Mouse (Mus musculus) heart, postnatal 0 days (tissue): ENCODE measurements at regions not wholly inside any gene's neighbourhood (a gene's known extent, or its start where the extent isn't known, plus 50 kb on each side); places are given as distances from the start of the nearest gene placed in this dataset.

Source experiments
- ATAC-seq: fragments of 200-750 bp; cut with Nextera tagmentation; 2 replicates; pipeline ENCODE4 v1.8.0; 2017; ENCODE audit warnings: low read depth, moderate number of reproducible peaks, moderate library complexity; ENCODE audit not compliant: insufficient read depth
- DNase-seq: peaks from one replicate; pipeline ENCODE4 v3.0.0-alpha.2; 2016; ENCODE audit warnings: low spot score
- H3K27ac ChIP-seq: fragments of 300-500 bp; sonication (generic); 2 replicates; pipeline ENCODE4 v1.5.1; 2014; ENCODE audit warnings: low read depth, mild to moderate bottlenecking
- H3K27me3 ChIP-seq: fragments of 300-500 bp; sonication (generic); 2 replicates; pipeline ENCODE4 v1.6.1; 2014; ENCODE audit warnings: low read length, mixed read lengths; ENCODE audit not compliant: control insufficient read depth, insufficient read depth
- H3K36me3 ChIP-seq: fragments of 300-500 bp; sonication (generic); replicated peaks from 2 replicates; pipeline ENCODE4 v1.6.1; 2014; ENCODE audit warnings: low read length, mixed read lengths; ENCODE audit not compliant: control insufficient read depth, insufficient read depth
- H3K4me1 ChIP-seq: fragments of 300-500 bp; sonication (generic); 2 replicates; pipeline ENCODE4 v1.6.1; 2014; ENCODE audit warnings: antibody characterized with exemption; ENCODE audit not compliant: control insufficient read depth, insufficient read depth
- H3K4me2 ChIP-seq: fragments of 300-500 bp; sonication (generic); 2 replicates; pipeline ENCODE4 v1.6.1; 2014; ENCODE audit warnings: low read depth, mild to moderate bottlenecking, low read length, moderate library complexity
- H3K4me3 ChIP-seq: fragments of 300-500 bp; sonication (generic); 2 replicates; pipeline ENCODE4 v1.5.1; 2014; ENCODE audit warnings: low read depth, low read length
- H3K9ac ChIP-seq: fragments of 300-500 bp; sonication (generic); replicated peaks from 2 replicates; pipeline ENCODE4 v1.6.1; 2014; ENCODE audit warnings: low read depth, low read length, mixed read lengths
- H3K9me3 ChIP-seq: fragments of 300-500 bp; sonication (generic); replicated peaks from 2 replicates; pipeline ENCODE4 v1.6.1; 2016; ENCODE audit warnings: low read length; ENCODE audit not compliant: control insufficient read depth
- CTCF ChIP-seq: IDR thresholded peaks from 2 replicates; pipeline ENCODE4 v1.5.1; 2016; ENCODE audit warnings: antibody characterized with exemption, control low read depth, low read depth
- EP300 ChIP-seq: IDR thresholded peaks from 2 replicates; pipeline ENCODE4 v1.6.1; 2016; ENCODE audit warnings: antibody characterized with exemption, low read depth
- WGBS: fragments of 180-500 bp; shearing (Covaris S2); extraction: QIAGEN DNeasy Blood & Tissue Kit; methylation state at CpG from one replicate; pipeline ENCODE4 v1.1.7; 2014; 5-methylcytosine and 5-hydroxymethylcytosine counted together

DNA sequence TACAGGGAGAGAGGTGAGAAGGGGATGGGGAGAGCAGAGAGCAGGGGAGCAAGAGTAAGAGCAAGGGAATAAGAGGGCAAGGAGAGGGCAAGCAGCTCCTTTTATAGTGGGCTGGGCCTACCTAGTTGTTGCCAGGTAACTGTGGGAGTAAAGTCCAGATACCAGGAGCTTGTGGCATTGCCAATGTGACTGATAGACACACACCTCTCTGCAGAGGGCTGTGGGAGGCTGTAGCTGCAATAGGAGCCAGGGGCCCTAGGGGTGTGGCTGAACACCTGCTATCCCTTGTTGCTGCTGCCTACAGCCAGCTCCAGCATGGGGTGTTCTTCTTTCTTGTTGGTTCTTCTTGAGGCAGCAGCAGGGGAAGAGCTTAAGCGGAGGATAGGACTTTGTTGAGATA lies 266.8 kb upstream of the Defb41 start:
- TF ChIP-seq EP300 (no peak), CTCF (no peak)
- ATAC-seq (no peak), DNase-seq (no peak)
- 90% methylated on average over 1 of the region's 1 CpGs for WGBS
- Histone ChIP-seq H3K4me1 (no peaks in the 10 kb centered on the region), H3K27me3 (no peaks in the 10 kb centered on the region), H3K9ac (no peak overlapping the region), H3K4me2 (no peak overlapping the region), H3K27ac (no peak overlapping the region), H3K9me3 (no peaks in the 10 kb centered on the region), H3K36me3 (no peaks in the 10 kb centered on the region), H3K4me3 (no peak overlapping the region)

GRCm38 (mm10) chr1:18524485-18524884 lies 259.5 kb upstream of the Defb41 start:
- Histone ChIP-seq H3K4me2 (no peak overlapping the region), H3K9me3 (no peaks in the 10 kb centered on the region), H3K4me3 (no peak overlapping the region), H3K4me1 (no peaks in the 10 kb centered on the region), H3K27ac (no peak overlapping the region), H3K36me3 (no peaks in the 10 kb centered on the region), H3K27me3 (no peaks in the 10 kb centered on the region), H3K9ac (no peak overlapping the region)
- no peak for DNase-seq
- ATAC-seq, result no peak
- no peak for TF ChIP-seq CTCF
- no peak for TF ChIP-seq EP300
- 55% methylated on average over 2 of the region's 2 CpGs for WGBS

DNA sequence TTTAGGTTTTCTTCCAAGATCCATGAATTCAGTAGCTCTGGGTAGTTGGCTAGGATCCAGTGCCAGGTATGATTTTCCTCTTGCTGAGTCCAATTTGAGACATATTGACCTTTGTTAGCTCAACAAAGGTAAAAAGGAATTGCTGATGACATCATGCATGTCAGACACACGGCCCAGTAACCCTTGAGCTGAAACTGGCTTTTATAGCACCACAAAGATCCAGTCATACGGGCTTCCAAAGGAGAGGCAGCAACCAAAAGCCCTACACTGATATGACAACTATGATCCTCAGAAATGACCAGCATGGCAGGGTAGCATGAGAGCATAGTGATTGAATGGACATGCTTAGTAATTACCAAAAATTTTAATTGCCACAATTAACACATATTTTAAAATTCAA lies 258.0 kb upstream of the Defb41 start:
- H3K9ac ChIP-seq, result no peak overlapping the region
- no peak for DNase-seq
- H3K27me3 ChIP-seq, result no peaks in the 10 kb centered on the region
- no peaks in the 10 kb centered on the region for H3K4me1 ChIP-seq
- H3K36me3 ChIP-seq, result no peaks in the 10 kb centered on the region
- 52% methylated on average over 2 of the region's 2 CpGs for WGBS
- H3K27ac ChIP-seq, result no peak overlapping the region
- ATAC-seq, result no peak
- H3K9me3 ChIP-seq, result no peaks in the 10 kb centered on the region
- H3K4me3 ChIP-seq, result no peak overlapping the region
- no peak for TF ChIP-seq CTCF
- TF ChIP-seq EP300, result no peak
- H3K4me2 ChIP-seq, result no peak overlapping the region

DNA sequence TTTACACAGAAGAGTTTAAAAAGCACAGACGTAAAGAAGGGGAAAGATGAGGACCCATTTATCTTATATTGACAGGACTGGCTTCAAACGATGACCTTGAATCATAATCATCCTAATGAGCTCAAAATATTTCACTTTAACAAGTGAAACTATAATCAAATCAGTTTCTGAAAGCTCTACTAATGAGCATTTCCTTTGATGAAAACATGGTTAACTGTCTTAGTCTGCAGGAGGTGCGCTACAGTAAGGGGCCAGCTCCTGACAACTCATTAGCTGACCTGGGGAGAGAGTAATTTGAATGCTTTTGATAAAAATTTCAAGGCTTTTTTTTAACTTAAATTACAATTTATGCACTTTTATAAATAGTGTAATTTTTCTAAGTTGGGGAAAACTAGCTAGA lies 247.8 kb upstream of the Defb41 start:
- H3K36me3 ChIP-seq, result no peaks in the 10 kb centered on the region
- 76% methylated on average over 3 of the region's 3 CpGs for WGBS
- H3K4me2 ChIP-seq, result no peak overlapping the region
- TF ChIP-seq CTCF (no peak), EP300 (no peak)
- no peaks in the 10 kb centered on the region for H3K27me3 ChIP-seq
- H3K9ac ChIP-seq, result no peak overlapping the region
- DNase-seq, result no peak
- H3K9me3 ChIP-seq, result no peaks in the 10 kb centered on the region
- no peak for ATAC-seq
- H3K4me3 ChIP-seq, result no peak overlapping the region
- no peaks in the 10 kb centered on the region for H3K4me1 ChIP-seq
- H3K27ac ChIP-seq, result no peak overlapping the region

DNA sequence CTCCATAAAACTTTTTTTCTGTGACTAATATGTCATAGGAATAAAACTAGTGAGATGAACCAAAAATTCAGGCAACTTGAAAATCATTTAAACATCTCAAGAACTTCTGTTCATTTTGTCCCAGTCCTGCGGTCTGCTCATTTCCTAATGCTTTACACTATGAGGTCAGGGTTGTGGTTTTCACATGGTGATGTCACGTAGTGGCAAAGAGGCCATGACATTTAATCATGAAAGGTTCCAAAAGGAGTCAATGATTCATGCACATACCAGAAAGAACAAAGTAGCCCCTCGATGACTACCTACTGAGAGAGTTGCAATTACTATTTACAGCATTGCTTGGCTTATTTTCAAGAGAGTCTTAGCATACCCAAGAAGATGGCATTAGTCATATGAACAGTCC lies 233.6 kb upstream of the Defb41 start:
- ATAC-seq (no peak), DNase-seq (no peak)
- no peaks in the 10 kb centered on the region for H3K9me3 ChIP-seq
- H3K4me1 ChIP-seq, result no peaks in the 10 kb centered on the region
- no peak overlapping the region for H3K27ac ChIP-seq
- H3K27me3 ChIP-seq, result no peaks in the 10 kb centered on the region
- H3K4me2 ChIP-seq, result no peak overlapping the region
- 58% methylated on average over 3 of the region's 3 CpGs for WGBS
- no peak for TF ChIP-seq CTCF
- no peak for TF ChIP-seq EP300
- no peak overlapping the region for H3K4me3 ChIP-seq
- H3K36me3 ChIP-seq, result no peaks in the 10 kb centered on the region
- no peak overlapping the region for H3K9ac ChIP-seq

DNA sequence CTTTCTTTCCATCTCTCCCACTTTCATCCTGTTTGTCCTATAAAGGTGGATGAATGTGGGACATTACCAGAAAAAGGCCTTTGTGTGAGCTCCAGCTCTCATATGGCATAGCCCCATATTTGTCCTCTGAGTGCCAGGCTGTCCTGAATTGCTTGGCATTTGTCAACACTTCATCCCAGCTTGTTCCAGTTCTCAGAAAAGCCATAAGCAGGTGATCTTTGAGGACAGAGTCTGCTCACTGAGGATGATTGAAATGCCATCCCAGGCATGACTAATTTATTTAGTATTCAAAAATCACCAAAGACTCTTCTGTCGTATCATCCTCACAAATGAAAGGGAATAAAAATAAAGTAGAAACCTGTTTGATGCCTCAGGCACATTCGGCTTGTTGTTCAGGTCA lies 203.6 kb upstream of the Defb41 start:
- Histone ChIP-seq H3K4me3 (no peak overlapping the region), H3K9ac (no peak overlapping the region), H3K27ac (no peak overlapping the region), H3K9me3 (no peaks in the 10 kb centered on the region), H3K27me3 (no peaks in the 10 kb centered on the region), H3K4me1 (no peaks in the 10 kb centered on the region; the same call in 1 of the 2 replicates), H3K36me3 (no peaks in the 10 kb centered on the region), H3K4me2 (no peak overlapping the region)
- no peak for ATAC-seq
- 82% methylated on average over 2 of the region's 2 CpGs for WGBS
- no peak for TF ChIP-seq EP300
- no peak for TF ChIP-seq CTCF
- DNase-seq, result no peak
